Mouse (Mus musculus): ENCODE measurements at regions not wholly inside any gene's neighbourhood (a gene's known extent, or its start where the extent isn't known, plus 50 kb on each side); places are given as distances from the start of the nearest gene placed in this dataset.

GRCm38 (mm10) chr15:51103948-51104347, 2780.8 kb upstream of the Gm7489 start:
- TF ChIP-seq POLR2A (IDR thresholded peaks at IDR 0.05; ENCODE audit: insufficient read depth, low read length): no peak
- no peak for TF ChIP-seq CTCF (IDR thresholded peaks at IDR 0.05; ENCODE audit: low read depth, low read length)
- no peak for TF ChIP-seq EP300 (IDR thresholded peaks at IDR 0.05; ENCODE audit: insufficient read depth, low read depth, low read length)

All from ES-Bruce4 (cell line).